Mouse (Mus musculus) urinary bladder, postnatal 4 days (tissue): ENCODE measurements around the gene Fads1.
"Not testable (repeated sequence)": the region's sequence is repeated elsewhere in the genome, so short reads cannot be mapped to it uniquely, and the experiment has no call there.

Experiments used
- DNase-seq, 2 experiments: peaks; one replicate each; pipeline ENCODE4 v3.0.0; 2021 to 2022; ENCODE audit warnings: low spot score in 2 of 2

Gene Fads1

GRCm38 (mm10) chr19:10182670-10183298, at the start of gene Fads1:
Gene Fads1, plus strand, starts transcription at chr19:10182888.
- peak; percentile 94 for DNase-seq

DNA sequence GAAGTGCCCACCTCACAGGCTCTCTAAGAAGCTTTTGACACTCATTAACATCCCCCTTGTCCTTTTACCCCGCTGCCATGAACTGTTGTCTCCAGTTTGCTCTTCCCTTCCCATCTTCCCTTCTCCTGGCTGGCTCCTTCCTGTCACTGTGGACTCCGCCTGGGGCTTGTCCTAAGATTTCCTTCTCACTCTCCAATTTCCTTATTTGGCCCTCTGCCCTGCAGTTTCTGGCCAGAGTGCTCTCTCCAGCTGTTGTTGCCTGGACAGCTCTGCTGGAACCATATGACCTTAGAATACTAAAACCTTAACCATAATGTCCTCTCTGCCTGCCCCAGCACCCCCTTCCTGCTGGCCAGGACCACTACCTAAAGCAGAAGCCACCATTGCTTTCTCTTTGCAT, 48.0 kb upstream of the Fads1 start:
- peak; percentile 75 to 77 for DNase-seq

DNA sequence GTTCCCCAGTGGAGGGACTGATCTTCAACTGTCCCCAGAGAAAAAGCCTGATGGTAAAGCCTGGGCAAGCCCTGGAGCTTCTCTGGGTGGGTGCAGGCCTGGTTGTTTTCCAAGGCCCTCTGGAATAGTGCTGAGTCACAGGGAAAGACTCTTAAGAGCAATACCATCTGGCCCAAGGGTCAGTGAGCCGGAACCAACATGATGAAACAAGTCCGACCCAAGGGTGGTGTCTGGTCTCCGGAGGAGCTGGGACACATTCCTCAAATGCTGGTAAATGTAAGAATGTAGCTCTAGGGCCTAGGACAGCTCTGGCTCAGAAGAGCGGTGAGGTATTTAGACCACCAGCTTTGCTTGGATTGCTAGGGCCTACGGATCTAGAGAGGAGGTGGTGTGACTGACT, 45.3 kb upstream of the Fads1 start:
- no peak for DNase-seq

DNA sequence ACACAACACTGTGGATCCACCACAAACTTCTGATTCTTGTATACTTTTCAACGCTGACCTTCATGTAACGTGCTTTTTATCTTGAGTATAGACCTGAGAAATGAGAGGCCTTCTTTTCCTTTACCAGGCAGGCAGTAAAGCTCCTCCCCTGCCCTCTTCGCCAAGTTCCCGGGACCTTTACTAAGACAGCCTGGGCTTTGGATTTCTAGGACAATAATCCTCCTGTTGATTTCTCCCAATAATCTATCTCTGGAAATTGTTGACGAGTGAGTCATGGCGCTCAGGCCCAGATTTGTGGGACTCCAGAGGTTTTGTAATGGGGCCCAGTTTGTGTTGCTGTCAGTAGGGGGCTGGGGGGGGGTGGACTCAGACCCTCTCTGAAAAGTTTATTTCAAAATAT, 43.0 kb upstream of the Fads1 start:
- DNase-seq: no peak

GRCm38 (mm10) chr19:10143667-10144066, 39.0 kb upstream of the Fads1 start:
- no peak for DNase-seq

DNA sequence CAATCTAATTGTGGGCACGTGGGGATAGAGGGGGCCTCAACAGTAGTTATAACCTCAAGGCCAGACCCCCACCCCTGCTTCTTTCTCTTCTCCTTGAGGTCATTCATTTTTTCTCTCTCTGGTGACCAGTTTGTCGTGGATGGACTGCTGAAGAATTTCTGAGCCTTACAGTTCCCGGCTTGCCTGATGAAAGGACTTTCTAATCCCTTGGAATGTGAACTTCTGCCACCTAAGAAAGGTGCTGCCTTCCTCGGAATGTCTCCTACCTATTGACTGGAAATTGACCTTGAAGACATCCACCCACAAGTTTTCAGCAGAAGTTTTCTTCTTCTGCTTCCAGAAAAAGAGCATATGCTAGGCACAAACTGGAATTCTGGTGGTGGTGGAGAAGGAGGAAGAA, 38.2 kb upstream of the Fads1 start:
- no peak for DNase-seq

DNA sequence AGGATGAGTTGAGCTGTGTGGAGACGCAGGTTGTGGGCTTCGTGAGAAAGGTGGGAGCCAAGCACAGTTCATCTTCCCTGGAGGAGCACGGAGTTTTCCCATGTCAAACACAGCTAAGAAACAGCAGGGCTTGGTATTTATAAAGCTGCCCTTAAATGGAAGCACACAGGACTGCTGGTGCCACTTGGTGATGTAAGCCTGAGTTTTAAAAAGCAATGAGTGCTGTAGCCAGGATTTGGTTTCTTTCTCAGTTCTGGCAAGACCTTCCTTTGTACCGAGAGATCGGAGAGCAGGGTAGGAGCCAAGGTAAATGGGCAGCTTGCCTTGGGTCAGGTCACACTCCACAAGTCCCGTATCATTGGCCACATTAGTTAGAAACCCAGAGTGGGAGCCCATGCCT, 34.1 kb upstream of the Fads1 start:
- no peak for DNase-seq

DNA sequence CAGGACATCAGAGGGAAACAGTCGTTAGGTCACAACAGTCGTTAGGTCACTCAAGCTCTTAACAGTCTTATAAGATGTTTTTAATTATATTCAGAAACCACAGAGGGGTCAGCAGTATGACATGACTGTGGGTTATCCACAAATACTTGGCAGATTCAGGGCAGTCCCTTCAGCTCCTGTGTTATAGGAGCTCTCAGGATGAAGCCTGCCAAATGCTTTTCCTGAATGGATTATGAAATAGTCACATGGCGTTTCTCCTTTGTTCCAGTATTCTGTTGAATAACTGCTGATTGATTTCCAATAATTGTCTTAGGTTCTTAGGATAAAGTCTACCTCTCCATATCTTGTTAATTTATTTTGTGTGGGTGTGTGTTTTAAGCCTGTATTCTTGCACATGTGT, 33.5 kb upstream of the Fads1 start:
- no peak for DNase-seq

- DNase-seq: no peak
These were observed 25.0 kb upstream of the Fads1 start for GRCm38 (mm10) chr19:10157725-10158124.

DNA sequence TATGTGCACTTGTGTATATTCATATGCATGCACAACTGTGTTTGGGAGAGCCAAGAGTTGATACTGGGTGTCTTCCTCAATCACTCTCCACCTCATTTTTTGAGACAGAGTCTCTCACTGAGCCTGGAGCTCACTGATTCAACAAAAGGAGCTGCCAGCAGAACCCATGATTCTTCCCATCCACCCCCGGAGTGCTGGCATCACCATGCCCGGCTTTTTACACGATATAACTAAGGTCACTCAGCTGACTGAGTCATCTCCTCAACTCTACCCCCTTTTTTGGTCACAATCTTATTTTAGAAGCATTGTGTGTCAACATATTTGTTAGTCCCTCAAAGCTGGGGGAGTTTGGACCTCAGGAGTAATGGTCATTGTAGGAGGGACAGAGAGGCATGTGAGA, 18.8 kb upstream of the Fads1 start:
- no peak for DNase-seq

GRCm38 (mm10) chr19:10165928-10166327, 16.8 kb upstream of the Fads1 start:
- not testable (repeated sequence) for DNase-seq

- no peak for DNase-seq
These were observed 15.6 kb upstream of the Fads1 start for GRCm38 (mm10) chr19:10167112-10167511.

DNA sequence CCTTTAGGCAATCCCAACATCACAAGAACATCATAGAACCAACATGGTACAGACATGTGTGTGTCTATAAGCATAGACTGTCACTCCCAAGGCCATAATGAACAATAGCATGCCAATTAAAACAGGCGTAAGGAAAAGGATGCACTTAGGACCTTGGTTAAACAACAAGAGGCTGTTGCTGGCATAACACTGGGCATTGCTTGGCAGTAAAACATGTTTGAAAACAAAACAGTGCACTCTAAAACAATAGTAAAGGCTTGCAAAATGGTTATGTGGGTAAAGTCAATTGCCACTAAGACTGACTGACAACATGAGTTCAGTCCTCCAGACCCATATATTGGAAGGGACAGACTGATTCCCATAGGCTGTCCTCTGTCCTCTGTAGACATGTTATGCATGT, 14.7 kb upstream of the Fads1 start:
- DNase-seq: no peak

DNA sequence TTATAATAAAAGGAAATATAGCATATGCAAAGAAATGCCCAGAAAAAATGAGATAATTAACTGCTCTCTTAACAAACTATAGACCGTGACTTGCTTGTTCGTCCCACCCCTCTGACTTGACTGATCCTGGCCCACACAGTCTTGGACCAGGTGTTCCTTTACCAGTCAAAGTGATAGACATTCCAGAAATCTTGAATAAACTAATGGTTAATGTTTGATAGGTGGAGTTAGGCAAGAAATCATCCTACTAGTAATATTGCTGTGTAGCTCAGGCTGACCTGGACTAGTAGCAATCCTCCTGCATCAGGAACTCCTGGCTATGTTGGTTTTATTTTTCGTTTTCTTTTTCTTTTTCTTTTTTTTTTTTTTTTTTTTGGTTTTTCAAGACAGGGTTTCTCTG, 14.2 kb upstream of the Fads1 start:
- no peak for DNase-seq

GRCm38 (mm10) chr19:10169179-10169578, 13.5 kb upstream of the Fads1 start:
- no peak for DNase-seq

DNA sequence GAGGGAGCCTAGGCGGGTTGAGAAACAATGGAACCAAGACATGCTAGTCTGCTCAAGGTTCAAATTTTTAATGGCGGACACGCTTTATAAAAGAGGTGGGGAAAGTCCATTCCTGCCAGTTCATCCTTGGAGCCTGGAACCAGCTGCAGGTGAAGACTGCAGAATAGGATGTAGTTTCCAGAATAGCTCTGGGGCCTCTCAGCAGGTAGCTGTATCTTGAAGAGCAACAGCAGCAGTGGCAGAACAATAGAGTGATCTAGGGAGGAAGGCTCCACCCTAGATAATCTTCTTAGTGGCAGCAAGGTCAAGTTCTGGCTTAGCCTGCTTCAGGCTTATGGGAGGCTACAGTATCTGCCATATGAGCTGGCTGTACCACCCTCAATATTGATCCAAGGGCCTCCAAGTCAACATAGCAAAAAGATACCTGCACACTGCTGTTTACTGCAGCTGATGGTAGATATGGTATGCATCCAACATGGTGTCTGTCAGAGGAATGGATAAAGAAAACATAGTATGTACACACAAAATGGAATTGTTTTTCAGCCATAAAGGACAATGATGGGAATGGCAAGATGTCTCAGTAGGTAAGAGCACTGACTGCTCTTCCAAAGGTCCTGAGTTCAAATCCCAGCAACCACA, 12.9 kb upstream of the Fads1 start:
- DNase-seq: not testable (repeated sequence)

DNA sequence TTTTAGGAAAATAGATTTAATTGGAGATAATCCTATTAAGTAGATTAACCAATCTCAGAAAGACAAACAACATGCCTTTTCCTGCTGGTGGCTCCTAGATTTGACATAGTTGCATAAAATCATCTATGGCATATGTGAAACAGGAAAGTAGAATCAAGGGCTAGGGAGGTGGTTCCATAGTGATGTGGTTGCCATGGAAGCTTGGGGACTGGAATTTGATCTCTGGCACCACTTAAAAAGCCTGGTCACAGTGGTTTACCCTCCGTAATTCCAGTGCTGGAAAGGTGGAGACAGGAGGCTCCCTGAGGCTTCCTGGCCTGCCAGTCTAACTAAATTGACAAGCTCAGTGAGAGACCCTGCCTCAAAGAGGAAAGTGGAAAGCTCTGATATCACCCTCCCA, 12.2 kb upstream of the Fads1 start:
- no peak for DNase-seq

DNA sequence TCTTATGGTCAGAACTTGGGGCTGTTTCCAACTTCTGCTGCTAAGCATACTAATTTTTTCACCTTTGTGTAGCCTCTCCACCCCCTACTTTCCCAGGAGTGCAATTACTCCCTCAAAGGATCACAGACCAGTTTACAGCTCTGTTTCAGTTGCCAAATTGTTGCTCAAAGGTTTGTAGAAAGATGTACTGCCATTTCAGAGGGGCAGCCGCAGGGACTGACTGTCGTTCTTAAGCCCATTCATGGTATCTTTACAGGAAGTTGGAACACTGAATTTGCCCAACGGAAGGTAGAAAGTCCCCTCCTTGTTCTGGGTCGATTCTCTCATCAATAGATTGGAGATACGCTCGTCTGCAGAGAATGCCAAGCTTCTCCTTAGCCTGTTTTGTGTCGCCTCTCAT, 11.3 kb upstream of the Fads1 start:
- no peak for DNase-seq

GRCm38 (mm10) chr19:10171846-10172245, 10.8 kb upstream of the Fads1 start:
- DNase-seq: no peak

- DNase-seq: no peak
These were observed 9.5 kb upstream of the Fads1 start for GRCm38 (mm10) chr19:10173116-10173718.

GRCm38 (mm10) chr19:10173844-10174539, 8.7 kb upstream of the Fads1 start:
- no peak for DNase-seq

- no peak for DNase-seq
These were observed 7.7 kb upstream of the Fads1 start for GRCm38 (mm10) chr19:10174956-10175355.

- no peak for DNase-seq
These were observed 6.2 kb upstream of the Fads1 start for GRCm38 (mm10) chr19:10176477-10176876.
